Mouse (Mus musculus) adrenal gland, postnatal 4 days (tissue): Measurements from ENCODE around the gene Dnph1. TPM values are rescaled to one million over a fixed set of nuclear protein-coding genes. Genes with fewer than 3 reads are reported as not detected.
A peak's percentile ranks its signal among the peaks of the same experiment; 100 is the strongest.
"Not testable (repeated sequence)": the region's sequence is repeated elsewhere in the genome, so short reads cannot be mapped to it uniquely, and the experiment has no call there.

Source experiments
- DNase-seq, 2 experiments: peaks; one replicate each; pipeline ENCODE4 v3.0.0; 2021 to 2022; ENCODE audit warnings: low spot score in 2 of 2, mixed read lengths in 2 of 2
- long read RNA-seq, 2 experiments: library from polyadenylated mRNA; stranded (forward); transcript quantifications; one replicate each; pipeline ENCODE4 v2.0.0; 2021
- total RNA-seq, 2 experiments: library from RNA; stranded (reverse); gene quantifications; 2 replicates each; pipeline ENCODE4 v1.2.3; 2021

Dnph1 gene
- 1 to 10 TPM; 9.2 to 9.3 TPM for total RNA-seq
- long read RNA-seq, experiment 1, transcript Dnph1-201 (4 exons, 1,190 nt), result major isoform, 8 of 9 reads
- long read RNA-seq, experiment 1, partial matches to known transcripts, result 0 of 9 reads
- long read RNA-seq, experiment 1, other reads (novel, unspliced or antisense), result 1 of 9 reads
- long read RNA-seq, experiment 2, transcript Dnph1-201 (4 exons, 1,190 nt), result major isoform, 10 of 11 reads
- long read RNA-seq, experiment 2, partial matches to known transcripts, result 0 of 11 reads
- long read RNA-seq, experiment 2, other reads (novel, unspliced or antisense), result 1 of 11 reads

DNA sequence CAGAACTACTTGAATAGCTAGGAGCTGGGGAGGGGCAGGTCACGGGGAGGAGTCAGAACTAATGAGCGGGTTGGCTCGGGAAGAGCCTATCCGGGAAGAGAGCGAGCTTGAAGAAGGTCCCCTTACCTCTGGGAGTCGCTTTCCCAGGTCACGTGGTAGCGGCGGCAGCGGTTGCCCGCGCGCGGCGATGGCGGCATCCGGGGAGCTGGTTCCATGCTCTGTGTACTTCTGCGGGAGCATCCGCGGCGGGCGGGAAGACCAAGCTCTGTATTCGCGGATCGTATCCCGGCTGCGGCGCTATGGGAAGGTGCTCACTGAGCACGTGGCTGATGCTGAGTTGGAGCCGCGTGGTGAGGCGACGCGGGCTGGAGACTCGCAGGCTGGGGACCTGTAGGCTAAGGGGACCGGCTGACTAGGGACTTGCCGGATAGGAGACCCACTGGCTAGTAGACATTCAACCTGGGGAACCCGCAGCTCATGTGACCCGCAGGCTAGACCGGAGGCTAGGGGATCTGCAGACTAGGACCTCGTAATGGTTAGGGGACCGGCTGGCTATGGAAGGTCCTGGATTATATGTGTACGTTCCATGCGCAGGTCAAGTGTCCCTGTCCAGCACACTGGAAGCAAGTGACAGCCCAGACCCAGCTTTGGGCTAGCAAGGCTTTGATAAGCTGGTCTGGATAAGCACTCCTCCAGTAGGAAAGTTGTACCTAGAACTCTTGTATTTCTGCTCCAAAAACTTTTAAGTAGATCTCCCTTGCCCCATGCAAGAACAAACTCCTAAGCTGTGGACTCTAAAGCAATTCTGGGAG is at the start of gene Dnph1:
Dnph1 (plus strand) TSS at position 89 of the 812 bp plus-strand sequence.
- peak; percentile 53 to 65 for DNase-seq

DNA sequence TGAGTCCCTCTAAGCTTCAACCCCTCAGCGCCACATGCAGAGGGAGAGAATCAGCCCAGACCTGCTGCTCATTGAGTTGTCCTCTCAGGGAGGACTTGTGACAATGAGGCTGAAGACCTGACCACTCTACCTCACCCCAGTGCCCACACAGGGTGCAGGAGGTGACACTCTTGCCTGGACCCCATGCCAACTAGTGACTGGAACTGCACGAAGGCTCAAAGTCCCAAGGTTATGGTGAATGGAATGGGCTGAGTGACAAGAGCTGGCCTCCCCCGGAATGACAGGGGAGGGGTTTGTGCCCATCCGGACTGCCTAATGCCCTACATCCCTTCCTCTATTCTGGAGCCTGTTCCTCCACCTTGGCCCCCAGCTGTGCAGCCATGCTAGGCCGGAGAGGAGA is 43.8 kb upstream of the Dnph1 start:
- no peak for DNase-seq

DNA sequence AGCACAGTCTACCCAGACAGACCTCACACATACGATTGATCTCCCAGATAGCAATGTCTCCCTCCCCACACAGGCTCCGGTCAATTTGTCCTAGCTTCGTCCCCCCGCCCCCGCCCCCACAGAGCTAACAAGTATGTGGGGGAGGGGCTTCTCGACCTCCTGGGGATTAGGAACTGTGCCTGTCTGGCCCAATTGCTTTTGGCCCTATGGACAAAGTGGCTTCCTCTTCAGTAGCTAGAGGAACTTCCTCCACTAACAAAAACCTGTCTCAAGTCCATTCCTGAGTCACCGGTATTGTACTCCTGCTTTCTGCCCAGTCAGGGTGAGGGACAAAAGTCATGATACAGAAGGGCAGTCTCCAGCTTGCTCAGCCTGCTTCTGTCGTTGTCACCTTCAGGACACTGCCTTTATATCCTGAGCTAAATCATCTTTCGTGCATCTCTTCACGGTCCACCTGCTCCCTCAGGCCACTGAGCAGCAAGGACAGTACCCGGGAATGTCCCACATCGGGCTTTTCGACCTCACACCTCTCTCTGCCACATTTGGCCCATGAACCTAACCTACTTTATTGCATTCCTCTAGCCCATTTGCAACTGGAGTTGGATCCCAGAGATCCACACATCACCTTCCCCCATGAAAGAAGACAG is 43.1 kb upstream of the Dnph1 start:
- DNase-seq, result no peak

DNA sequence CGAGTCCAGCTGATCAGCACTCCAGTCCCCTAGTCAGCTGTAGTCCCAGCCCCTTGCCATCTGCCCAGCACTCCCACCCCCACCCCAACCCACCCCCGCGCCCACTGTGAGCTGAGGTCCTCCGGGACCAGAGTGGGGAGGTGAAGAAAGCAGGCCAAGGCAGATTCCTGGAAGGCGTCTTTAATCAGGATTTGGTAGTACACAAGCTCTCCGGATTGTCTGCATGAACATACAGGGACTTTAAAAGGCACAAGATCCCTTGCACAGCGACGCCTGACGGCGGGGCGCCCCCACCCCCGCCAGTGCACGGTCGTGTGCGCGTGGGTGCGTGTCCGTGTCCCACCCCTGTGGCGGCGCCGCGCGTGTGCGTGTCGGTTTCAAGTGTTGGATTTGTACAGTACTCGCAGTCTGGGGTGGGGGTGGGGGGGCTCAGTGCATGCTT is 42.5 kb upstream of the Dnph1 start:
- no peak for DNase-seq

DNA sequence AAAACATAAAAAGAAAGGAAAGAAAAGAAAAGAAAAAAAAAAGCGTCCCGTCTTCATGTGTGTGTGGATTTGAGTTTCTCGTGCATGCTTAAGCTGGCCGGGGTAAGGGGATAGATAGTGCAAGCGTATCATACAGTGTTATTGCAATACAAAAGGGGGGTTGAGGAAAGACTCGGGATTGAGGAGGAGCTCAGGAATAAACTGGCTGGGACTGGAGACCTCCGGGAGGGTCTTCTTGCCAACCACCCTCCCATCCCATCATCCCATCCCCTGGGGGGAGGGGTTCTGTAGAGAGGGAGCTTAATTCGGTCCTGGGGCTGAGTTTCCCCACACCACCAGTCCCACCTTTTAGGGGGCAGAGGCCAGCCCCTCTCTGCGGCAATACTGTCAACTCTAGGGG is 42.0 kb upstream of the Dnph1 start:
- DNase-seq, result no peak

DNA sequence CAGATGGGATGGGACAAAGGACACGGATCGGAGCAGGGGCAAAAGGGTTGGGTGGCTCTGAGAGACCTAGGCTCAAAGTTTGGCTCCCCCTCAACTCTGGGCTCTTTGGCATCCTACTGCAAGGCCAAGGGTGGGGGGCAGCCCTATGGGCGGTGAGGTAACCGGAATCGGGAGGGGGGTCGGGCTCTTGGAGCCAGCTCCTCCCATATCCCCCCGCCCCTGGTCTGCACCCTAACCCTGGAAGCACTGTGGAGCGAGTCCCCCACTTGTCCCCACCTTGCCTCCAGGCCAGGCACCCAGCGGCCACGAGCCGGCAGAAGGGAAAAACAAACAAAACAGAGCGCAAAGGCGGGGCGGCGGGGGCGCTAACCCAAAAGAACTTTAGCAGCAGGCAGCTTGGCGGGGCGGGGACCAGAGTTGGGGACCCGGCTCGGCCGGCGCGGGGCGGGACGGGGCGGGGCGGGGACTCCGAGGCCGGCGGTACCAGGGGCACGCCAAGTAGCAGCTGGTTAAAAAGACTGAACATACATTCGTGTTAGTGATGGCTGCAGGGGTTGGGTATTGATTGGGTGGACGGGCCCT is 41.3 kb upstream of the Dnph1 start:
- no peak for DNase-seq

DNA sequence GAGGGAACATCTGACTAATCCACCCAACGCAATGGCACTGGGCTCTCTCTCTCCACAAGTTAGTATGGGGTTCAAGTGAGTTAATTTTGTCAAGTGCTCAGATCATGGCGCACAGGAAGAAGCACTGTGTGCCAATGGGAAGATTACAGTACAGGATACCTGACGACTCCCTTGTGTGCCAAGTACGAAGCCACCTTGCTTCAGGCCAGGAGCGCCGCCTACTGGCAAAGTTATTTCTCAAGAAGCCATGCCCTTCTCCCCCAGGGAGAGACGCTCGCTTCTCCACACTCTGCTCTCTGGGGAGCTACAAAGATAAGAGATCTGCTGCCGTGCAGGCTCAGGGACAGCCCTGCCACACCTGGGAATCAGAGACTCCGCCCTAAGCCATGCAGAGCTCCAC is 38.7 kb upstream of the Dnph1 start:
- no peak for DNase-seq

DNA sequence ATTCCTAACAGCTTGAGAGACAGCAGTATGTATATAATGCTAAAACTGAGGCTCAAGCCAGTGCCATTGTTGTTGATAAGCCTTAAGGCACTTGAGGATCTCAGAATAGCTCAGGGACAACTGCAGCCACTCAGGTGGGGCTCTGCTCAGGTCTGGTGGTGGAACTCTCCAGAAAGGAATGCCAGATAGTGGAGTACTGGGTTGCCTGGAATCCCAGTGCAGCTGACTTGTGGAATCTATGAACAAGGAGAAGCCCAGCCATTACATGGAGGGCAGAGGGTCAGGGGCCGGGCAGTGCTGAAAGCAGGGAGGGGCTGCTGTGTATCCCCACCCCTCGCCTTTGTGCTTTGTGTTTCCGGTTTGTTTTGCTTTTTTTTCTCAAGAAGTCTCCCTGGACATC is 38.1 kb upstream of the Dnph1 start:
- no peak for DNase-seq

DNA sequence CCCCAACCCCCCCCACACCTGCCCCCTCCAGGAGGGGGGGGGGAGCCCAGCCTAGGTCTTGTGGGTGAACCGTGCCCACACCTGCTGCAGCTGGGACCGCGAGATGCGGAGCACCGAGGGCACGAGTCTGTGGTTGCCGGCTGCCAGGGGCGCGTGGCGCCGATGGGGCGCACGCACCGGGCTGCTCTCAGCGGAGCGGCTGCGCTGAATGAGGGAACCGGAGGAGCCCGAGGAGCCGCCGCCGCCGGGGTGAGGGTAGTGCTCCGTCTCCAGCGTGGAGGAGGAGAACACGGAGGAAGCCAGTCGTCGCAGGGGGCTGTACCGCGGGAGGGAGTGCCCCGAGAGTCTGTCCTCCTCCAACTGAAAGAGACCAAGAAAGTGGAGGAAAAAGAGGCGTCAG is 35.8 kb upstream of the Dnph1 start:
- no peak for DNase-seq

DNA sequence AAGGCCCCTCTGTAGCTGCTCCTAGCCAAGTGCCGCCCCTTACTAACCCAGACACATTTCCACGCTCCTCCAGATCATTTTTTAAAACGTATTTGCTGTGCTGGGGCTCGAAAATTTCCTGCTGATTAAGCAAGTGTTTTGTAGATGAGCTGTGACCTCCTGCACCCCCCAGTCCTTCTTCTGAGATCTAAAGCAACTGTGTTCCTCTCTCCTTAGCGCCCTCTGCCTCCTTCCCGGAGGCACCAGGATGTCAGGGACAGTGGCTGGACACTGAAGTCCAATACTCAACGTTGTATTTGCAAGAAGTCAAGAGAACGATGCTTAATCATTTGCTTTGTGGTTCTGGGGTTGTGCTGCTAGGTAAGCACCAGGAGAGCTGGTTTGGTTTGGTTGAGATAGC is 35.2 kb upstream of the Dnph1 start:
- no peak for DNase-seq

DNA sequence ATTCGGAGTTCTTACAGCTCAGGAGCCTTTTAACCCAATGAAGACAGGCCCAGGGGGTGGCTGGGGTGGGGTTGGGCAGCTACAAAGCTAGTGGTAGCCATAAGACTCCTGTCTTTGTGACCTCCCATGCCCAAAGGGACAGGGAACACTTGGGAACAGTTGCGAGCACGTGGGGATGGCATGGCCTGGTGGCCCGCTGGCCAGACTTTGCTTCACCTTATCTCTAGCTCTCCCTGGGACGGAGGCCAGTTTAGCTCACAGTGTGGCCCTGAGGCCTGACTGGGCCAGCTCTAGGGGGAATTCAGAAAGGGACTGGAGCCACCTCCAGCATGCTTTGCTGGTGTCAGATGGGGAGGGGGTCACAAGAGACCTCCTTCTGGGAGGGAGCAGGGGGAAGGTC is 34.3 kb upstream of the Dnph1 start:
- no peak for DNase-seq

DNA sequence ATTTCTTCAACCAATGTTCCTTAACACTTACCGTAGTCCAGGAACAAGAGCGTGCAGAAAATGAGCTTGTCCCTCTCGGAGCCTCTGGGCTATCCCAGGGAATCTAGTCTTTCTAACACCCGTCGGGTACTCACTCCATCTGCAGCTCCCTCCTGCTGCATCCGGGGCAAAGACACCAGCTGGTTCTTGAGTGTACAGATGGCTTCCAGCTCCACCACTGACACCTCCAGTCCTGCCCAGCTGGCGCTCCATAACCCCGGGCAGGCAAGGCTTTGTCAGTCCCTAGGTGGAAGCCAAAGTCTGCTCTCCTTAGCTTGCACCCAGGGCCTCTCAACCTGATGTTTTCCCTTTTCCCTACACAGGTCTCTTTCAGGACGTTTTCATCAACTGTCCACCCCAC is 28.7 kb upstream of the Dnph1 start:
- DNase-seq, result no peak

DNA sequence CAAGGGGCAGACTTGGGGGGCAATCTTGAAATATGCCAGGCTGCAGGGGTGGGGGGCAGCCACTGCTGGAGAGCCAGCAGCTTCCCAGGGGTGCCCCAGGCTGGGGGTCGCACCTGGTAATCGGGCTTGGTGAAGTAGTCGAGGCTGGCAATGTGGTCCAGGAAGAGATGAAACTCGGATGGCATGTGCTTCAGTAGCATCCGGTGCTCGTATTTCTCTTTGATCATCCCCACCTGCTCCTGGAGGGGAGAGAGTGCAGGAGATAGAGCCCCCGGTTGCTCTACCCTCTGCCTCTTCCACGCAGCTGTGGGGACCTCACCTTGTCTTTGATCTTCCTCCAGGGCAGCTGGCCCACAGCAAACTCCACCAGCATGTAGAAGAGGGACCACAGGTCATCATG is 19.9 kb upstream of the Dnph1 start:
- no peak for DNase-seq

DNA sequence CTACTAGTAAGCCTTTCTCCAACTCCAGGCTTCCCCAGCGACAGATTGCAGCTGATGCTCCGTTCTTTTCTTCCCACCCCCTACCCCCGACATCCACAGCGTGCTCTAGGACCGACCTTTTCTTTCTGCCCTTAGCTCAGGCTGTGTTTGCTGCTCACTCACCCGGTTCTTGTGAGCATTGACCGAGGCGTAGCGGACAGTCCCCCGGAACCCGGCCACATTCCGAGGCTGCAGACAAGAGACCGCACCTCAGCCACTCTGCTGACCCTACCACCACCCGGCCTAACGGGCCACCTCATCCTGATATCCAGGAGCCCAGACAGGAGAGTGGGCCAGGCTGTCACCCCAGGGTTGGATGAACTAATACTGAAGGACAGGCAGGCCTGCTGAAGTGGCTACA is 19.2 kb upstream of the Dnph1 start:
- DNase-seq, result no peak

DNA sequence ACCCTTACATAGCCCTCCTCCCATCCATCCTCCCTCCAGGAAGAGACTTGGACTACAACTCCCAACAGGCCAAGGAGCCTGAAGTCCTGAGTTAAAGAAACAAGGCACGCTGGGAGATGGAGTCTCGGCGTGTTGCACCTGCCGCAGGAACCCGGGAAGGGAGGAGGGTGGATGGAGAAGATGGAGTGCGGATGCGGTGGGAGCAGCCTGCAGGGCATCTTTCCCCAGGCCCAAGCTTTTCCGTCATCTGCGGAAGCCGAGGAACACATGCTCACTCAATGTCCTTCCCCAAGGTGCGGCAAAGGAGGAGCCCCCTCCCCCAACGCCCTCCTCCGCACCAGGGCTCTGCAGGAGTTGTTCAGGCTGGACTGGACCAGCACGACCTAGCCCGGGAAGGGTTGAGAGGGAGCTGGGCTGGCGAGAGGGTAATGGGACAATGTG is 12.9 kb upstream of the Dnph1 start:
- DNase-seq, result no peak

DNA sequence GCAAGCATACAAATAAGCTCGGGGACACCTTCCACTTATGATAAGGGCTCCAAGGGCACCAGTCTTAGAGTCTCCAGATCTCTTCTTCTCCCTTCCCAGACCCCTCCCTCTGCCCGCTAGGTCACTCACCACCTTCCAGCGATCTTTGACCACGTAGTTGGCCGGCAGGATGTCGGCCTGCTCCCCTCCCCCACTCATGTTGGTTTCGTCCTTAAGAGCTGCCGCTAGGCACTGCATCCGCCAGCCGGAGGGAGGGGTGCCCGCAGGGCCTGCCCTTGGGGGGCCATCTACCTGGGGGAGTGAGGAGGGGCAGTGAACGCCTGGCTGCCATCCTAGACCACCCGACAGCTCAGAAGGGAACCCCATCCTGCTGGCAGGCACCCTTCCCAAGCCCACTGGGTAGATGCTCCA is 12.5 kb upstream of the Dnph1 start:
- DNase-seq, result no peak

DNA sequence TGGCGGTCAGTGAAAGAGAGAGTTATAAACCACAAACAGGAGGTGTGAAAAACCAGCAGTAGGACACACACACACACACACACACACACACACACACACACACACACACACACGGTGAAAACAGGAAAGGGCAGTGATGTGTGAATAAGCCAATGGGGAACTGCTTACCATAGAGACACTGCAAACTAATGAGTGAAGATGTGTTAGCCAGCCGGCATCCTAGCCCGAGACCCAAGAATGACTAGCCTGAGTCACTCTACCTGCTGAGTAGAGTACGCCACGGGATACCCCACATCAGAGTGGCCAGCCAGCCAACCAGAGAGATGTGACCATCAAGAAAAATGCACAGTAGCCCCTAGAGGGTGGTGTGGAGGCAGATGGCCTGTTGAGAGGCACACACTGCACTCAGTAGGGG is 12.0 kb upstream of the Dnph1 start:
- DNase-seq, result no peak

DNA sequence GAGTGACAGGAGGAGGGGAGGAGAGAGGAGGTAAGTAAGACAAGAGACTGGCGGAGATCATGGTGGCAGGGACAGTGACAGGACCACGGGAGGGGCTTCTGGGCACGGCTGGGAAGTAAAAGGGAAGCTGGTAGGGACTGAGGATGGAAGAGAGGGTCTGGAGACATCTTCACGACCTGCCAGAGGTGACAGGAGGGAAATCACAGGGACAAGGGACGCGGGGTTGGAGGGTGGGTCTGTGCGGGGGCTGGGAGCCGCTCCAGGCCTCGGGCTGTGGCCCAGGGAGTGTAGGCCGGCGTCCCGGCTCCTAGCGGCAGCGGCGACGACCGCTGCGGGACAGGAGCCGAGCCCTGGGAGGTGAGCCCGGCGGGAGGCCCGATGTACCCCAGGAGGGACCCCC is 9.5 kb upstream of the Dnph1 start:
- DNase-seq, result no peak

DNA sequence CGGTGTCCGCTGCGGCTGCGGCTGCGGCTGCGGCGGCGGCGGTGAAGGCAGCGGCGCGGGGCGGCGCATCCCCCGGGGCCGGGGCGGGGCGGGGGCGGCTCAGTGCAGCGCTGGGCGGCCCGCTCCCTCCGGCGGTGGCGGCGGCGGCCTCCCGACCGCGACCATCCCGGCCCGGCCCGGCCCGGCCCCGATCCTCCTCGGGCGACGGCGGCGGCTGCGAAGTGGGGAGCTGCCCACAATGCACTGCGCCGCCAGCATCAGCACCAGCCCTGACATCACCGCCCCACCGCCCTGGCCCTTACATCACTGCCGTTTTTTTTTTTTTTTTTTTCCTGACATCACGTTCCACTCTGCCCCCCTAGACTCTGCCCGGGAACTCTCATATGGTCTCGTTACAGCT is 9.1 kb upstream of the Dnph1 start, which contains the start of gene Ttbk1:
Ttbk1 (minus strand) TSS at position 245 of the 400 bp plus-strand sequence.
- no peak for DNase-seq

DNA sequence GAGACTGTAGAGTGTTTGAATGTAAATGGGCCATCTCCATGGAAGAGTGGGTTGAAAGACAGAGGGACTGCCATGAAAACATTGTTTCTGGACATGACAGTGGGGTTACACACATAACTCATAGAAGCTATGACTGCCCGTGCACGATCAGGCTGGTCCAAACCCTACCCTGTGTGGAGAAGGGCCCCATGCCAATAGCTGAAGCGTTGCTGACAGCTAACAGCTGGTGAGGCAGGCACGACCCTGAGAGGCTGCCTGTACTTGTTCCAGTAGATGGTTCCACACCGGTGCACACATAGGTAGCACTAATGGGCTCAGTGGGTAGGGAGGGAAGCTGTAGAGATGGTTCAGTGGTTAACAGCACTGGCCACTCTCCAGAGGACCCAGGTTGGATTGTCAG is 1.0 kb upstream of the Dnph1 start:
- DNase-seq, result no peak

DNA sequence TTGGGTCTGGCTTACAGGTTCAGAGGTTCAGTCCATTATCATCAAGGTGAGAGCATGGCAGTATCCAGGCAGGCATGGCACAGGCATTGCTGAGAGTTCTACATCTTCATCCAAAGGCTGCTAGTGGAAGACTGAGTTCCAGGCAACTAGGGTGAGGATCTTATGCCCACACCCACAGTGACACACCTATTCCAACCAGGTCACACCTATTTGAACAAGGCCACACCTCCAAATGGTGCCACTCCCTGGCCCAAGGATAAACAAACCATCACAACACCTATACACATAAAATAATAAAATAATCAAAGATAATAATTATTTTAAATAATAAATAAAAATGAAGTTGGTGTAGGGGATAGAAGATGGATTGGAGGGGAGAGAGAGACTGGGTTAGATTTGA is 430 bp upstream of the Dnph1 start:
- not testable (repeated sequence) for DNase-seq

DNA sequence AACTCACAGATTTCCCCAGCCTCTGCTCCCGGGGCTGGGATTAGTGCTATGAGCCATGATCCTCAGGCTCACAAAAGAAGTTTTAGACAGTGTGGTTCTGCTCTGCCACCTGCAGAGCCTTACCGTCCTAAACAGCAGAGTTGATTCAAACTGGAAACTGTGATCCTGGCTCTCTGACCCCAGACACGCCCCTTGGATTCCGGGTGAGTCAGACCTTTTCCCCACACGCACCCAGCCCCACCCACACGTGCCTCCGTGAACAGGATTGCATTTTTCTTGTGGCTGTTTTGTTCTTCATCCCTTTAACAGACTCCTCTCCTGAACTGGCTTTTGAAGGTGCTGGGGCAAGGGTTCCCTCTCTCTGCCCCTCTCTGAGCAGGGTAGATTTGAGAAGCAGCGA is 1.4 kb downstream of the Dnph1 start:
- no peak for DNase-seq
